Mouse (Mus musculus) olfactory bulb, adult 2 months (tissue): Measurements from ENCODE around the gene Mllt1.

Source experiments
- CTCF ChIP-seq: fragments of 200-500 bp; IDR thresholded peaks from 2 replicates; pipeline ENCODE4 v1.5.1; 2012; ENCODE audit warnings: low read depth, mild to moderate bottlenecking, low read length, moderate library complexity; ENCODE audit not compliant: insufficient read depth
- POLR2A ChIP-seq: fragments of 200-500 bp; IDR thresholded peaks from 2 replicates; pipeline ENCODE4 v1.6.1; 2012; ENCODE audit warnings: mild to moderate bottlenecking, low read depth, low read length, moderate library complexity; ENCODE audit not compliant: insufficient read depth

DNA sequence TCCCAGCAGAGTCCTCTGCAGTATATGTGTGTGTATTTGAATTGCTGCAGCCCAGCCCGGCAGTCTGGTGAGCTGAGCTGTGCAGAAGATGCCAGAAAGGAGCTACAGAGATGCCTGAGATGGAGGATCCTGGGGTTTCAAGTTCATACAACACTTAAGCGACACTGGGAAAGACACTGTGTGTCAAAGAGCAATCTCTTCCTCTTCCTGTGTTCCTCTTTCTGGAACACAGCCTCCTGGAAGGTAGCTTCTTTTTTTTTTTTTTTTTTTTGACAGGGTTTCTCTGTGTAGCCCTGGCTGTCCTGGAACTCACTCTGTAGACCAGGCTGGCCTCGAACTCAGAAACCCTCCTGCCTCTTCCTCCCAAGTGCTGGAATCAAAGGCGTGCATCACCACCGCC is 86.4 kb downstream of the Mllt1 start:
- TF ChIP-seq CTCF (no peak), POLR2A (no peak)
